Mouse (Mus musculus): ENCODE data around the gene Prkag2. TPM values are rescaled to one million over a fixed set of nuclear protein-coding genes. Genes with fewer than 3 reads are reported as not detected.

Gene Prkag2
- polyA plus RNA-seq, 1 experiment from 2014 or later, result 74.5 TPM

DNA sequence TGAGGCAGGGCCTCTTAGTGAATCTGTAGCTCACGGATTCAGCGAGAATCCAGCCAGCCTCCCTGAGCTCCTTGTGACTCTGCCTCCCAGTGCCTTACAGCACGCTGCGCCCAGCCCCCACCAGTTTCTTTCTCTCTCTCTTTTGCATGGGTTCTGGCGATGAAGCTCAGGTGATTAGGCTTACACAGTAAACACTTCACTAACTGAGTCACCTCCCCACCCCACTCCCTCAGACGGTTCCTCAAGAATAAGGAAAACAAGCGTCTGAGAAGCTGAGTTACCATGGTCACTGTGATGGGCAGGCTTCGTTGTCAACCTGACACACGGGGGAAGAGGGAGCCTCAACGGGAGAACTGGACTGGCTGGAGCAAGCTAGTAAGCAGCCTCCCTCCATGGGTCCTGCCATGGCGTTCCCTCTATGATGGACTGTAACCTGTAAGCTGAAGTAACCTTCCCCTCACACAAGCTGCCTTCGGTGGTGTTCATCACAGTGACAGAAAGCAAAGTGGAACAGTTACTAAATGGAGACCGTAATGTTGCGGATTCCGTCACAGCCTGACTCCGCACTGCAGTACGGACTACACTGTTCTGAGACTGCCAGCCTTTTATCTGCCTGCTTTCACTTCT lies 37.8 kb downstream of the Prkag2 start:
- Histone ChIP-seq H3K4me3 (replicated peaks) (no peak overlapping the region), H3K4me1 (replicated peaks) (peaks cover 23% of the 10 kb centered on the region), H3K9me3 (no peaks in the 10 kb centered on the region), H3K4me2 (replicated peaks) (no peak overlapping the region), H3K36me3 (no peaks in the 10 kb centered on the region), H3K9ac (replicated peaks) (no peak overlapping the region), H3K27me3 (0 out of 2 replicates have a peak, but pooled peaks cover 2% of the 10 kb centered on the region), H3K27ac (no peak overlapping the region)
- no peak for ATAC-seq
- 40% methylated on average over 17 of the region's 17 CpGs for WGBS

DNA sequence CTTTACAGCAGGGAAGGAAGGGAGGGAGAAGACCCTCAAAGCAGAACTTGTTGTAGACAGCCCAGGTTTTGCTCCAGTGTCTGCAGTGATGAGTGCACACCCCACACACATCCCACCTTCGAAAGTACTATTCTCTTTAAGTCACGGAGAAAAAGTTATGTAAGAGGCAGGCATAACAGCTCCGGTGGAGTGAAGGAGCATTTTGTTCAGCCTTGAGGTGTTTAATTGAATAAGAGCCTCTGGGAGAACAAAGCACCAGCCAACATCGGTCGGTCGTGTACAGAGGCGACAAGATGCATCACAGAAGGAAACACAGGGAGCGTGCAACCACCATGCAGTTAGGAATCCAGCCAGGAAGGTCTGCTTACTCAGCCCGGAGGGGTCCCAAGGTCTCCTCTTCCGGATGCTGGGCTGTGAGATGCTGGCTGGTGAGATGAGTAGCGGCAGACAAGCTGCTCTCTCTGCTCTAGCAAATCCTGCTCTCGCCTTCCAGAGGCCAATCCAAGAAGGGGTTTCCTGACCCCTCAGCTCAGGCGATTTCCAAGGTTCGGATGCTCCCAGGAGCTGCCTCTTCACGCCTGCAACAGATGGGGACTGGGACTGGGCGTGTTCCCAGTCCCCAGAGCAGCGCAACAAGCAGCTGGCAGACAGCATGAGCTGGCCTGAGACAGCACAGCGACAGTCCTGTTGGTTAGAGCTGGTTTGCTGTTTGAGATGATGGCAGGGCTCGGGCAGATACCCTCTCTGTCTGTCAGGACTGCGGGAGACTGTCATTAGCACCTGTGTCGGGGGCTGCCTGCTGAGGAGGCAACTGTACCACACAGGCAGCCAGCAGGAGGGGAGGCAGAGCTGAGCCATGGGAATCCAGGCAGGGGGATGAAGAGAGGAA lies 41.3 kb downstream of the Prkag2 start:
- Histone ChIP-seq H3K36me3 (no peaks in the 10 kb centered on the region), H3K4me2 (replicated peaks) (peak overlapping the region; percentile 35), H3K9ac (replicated peaks) (no peak overlapping the region; the same call in 1 of the 2 replicates), H3K4me3 (replicated peaks) (peak overlapping the region; percentile 15; the same call in 1 of the 2 replicates), H3K9me3 (no peaks in the 10 kb centered on the region), H3K4me1 (replicated peaks) (peaks cover 23% of the 10 kb centered on the region), H3K27me3 (0 out of 2 replicates have a peak, but pooled peaks cover 2% of the 10 kb centered on the region), H3K27ac (no peak overlapping the region)
- 22% methylated on average over 21 of the region's 21 CpGs for WGBS
- ATAC-seq, result peak; percentile 60

DNA sequence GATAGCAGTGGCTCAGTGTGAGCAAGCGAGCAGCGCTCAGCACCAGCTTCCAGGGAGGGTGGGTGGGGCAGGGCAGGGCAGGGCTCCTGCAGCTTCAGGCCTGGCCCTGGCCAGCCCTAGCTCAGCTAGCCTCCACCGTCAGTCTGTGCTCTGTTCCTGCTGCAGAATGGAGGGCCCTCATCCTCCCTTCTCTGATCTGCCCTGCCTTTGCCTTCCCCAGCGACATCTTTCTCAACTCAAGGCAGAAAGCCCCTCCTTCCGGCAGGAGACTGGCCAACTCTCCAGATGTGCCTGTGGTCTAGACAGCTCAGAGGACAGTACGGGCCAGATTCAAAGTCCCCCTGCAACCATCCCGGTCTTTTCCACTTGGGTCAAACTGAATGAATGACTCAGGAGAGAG lies 42.0 kb downstream of the Prkag2 start:
- Histone ChIP-seq H3K27me3 (0 out of 2 replicates have a peak, but pooled peaks cover 2% of the 10 kb centered on the region), H3K4me3 (replicated peaks) (no peak overlapping the region), H3K9ac (replicated peaks) (no peak overlapping the region), H3K4me1 (replicated peaks) (peaks cover 23% of the 10 kb centered on the region), H3K4me2 (replicated peaks) (no peak overlapping the region), H3K9me3 (no peaks in the 10 kb centered on the region), H3K36me3 (no peaks in the 10 kb centered on the region), H3K27ac (no peak overlapping the region)
- WGBS, result 48% methylated on average over 7 of the region's 7 CpGs
- no peak for ATAC-seq

DNA sequence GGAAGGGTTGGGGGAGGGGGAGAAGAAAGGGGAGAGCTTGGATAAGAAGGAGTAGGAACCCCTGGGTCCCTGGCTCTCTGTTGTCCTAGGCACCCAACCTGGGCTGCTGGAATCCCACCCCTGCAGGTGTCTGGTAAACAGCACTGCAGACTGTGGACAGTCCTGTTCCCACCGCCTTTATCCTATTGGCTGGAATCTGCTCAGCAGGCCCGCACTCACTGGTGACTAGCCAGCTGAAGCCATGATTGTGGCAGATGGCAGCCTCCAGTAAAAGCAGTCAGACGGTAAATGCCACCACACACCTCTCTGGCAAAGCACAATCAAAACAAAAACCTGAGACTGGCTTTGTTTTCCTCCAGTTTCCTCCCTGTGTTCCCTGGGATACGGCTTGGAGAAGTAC lies 45.2 kb downstream of the Prkag2 start:
- no peak overlapping the region for H3K27ac ChIP-seq
- no peaks in the 10 kb centered on the region for H3K36me3 ChIP-seq
- H3K27me3 ChIP-seq, result 0 out of 2 replicates have a peak, but pooled peaks cover 2% of the 10 kb centered on the region
- no peak overlapping the region for H3K9ac ChIP-seq (replicated peaks)
- H3K9me3 ChIP-seq, result no peaks in the 10 kb centered on the region
- H3K4me1 ChIP-seq (replicated peaks), result peaks cover 16% of the 10 kb centered on the region
- WGBS, result 32% methylated on average over 4 of the region's 4 CpGs
- no peak for ATAC-seq
- no peak overlapping the region for H3K4me2 ChIP-seq (replicated peaks)
- no peak overlapping the region for H3K4me3 ChIP-seq (replicated peaks)

DNA sequence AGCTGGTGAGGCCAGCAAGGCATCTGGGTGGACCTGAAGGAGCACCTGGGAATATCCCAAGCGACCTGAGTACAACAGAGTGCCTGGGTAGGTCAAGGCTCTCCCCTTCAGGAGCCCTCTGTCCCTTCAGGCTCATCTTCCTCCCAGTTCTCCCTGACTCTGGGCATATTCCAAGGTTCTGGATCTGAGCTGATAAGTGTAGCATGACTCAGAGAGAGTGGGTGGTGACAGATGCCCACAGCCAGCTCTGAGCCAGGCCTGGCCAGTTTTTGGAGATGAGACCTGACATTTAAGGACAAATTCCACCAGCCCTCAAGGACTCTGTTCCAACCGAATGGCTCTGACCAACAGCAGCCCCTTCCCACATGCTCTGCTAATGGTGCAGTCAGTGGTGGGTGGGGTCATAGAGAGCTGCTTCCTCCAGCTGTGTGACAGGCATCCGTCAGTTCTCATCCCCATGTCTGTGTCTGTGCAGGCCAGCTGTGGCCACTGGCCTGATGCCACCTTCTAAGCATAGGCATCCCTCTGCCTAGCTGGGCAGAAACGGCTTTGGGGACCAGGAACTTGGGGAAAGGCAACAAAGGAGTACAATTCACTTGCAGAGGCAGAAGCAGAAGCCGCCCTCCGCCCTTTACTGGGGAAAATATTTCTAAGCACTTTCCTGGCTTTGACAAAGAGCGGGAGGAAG lies 46.3 kb downstream of the Prkag2 start:
- no peak for ATAC-seq
- WGBS, result 79% methylated on average over 7 of the region's 7 CpGs
- no peaks in the 10 kb centered on the region for H3K9me3 ChIP-seq
- no peak overlapping the region for H3K9ac ChIP-seq (replicated peaks)
- 0 out of 2 replicates have a peak, but pooled peaks cover 2% of the 10 kb centered on the region for H3K27me3 ChIP-seq
- no peak overlapping the region for H3K27ac ChIP-seq
- H3K4me1 ChIP-seq (replicated peaks), result peaks cover 8% of the 10 kb centered on the region
- H3K4me2 ChIP-seq (replicated peaks), result no peak overlapping the region
- H3K36me3 ChIP-seq, result no peaks in the 10 kb centered on the region
- no peak overlapping the region for H3K4me3 ChIP-seq (replicated peaks)

DNA sequence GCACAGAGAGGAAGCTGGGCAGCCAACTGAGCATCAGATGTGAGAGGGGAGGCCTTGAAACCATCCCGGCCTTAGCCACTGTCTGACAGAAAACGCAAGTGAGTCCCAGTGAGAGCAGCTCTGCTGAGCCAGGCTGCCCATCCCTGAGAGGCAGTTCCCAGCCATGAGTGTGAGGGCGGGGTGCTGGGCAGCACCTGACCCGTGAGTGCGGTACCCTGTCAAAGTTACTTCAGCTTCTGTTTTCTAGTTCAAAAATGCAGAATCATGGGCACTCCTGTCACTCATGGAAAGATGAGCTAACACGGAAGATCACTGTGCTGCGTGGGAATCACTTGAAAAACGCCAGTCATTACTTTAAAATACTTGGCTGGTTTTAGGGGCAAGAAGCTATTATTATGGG lies 49.6 kb downstream of the Prkag2 start:
- Histone ChIP-seq H3K9ac (replicated peaks) (no peak overlapping the region), H3K36me3 (no peaks in the 10 kb centered on the region), H3K27ac (no peak overlapping the region), H3K4me3 (replicated peaks) (no peak overlapping the region), H3K9me3 (no peaks in the 10 kb centered on the region), H3K4me2 (replicated peaks) (no peak overlapping the region), H3K27me3 (no peaks in the 10 kb centered on the region), H3K4me1 (replicated peaks) (no peaks in the 10 kb centered on the region; the same call in 1 of the 2 replicates)
- no peak for ATAC-seq
- 74% methylated on average over 8 of the region's 8 CpGs for WGBS

DNA sequence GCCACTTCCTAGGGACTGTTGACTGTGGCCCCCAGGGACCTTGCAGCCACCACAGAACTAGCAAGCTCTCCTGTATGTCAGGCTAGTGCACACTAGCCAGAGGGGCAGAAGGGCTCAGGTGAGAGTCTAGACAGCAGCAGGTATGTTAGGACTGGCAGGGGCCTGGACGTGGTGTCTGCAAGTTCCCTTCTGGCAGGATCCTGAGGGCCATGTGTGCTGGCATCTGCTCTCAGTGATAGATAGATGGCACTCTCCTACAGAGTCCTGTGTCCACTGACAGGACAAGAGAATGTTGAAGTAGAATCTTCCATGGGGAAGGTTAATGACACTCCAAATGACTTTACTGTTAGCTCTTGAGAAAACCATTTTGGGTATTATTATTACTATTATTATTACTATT lies 52.8 kb downstream of the Prkag2 start:
- Histone ChIP-seq H3K27me3 (no peaks in the 10 kb centered on the region), H3K27ac (no peak overlapping the region), H3K4me2 (replicated peaks) (no peak overlapping the region), H3K9ac (replicated peaks) (no peak overlapping the region), H3K4me3 (replicated peaks) (no peak overlapping the region), H3K9me3 (no peaks in the 10 kb centered on the region), H3K4me1 (replicated peaks) (no peaks in the 10 kb centered on the region), H3K36me3 (no peaks in the 10 kb centered on the region)
- ATAC-seq, result no peak
- 60% methylated on average over 1 of the region's 1 CpGs for WGBS

DNA sequence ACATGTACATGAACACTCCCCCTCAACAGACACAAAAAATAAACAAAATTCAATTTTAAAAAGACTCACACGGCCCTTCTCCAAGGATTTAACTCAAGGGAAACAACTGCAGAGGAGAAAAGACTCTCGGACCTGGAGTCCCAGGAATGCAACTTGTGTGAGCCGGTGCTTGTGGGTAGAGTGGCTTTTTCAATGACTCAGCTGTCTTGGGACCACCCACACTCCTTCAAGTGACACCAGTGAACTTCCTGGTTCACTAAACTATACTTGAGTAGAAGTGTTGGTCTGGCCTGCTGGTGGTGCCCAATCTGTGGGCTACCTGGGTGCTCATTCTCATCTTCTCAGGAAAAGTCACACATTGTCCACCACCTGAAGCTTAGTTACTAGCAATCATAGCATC lies 53.7 kb downstream of the Prkag2 start:
- H3K27ac ChIP-seq, result no peak overlapping the region
- H3K36me3 ChIP-seq, result no peaks in the 10 kb centered on the region
- WGBS, result 86% methylated on average over 3 of the region's 3 CpGs
- ATAC-seq, result no peak
- H3K27me3 ChIP-seq, result no peaks in the 10 kb centered on the region
- no peak overlapping the region for H3K9ac ChIP-seq (replicated peaks)
- H3K4me3 ChIP-seq (replicated peaks), result no peak overlapping the region
- no peaks in the 10 kb centered on the region for H3K4me1 ChIP-seq (replicated peaks)
- H3K9me3 ChIP-seq, result no peaks in the 10 kb centered on the region
- no peak overlapping the region for H3K4me2 ChIP-seq (replicated peaks)

DNA sequence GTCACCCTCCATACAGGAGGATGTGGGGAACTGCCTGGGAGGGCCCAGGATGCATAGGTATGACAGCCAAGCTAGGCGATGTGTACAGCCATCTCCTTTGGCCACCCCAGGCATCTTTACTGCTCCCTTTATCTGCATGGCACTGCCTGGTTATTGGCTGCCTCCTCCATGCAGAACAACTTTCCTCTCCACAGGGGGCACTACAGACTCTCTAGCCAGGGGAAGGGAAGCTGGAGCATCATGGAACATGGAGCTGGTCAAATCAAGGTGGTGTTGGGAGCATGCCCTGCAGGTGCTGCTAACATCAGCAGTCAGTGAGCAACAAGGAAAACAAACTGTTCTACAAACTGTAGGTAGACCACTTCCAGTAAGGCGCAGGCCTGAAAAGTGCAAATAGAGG lies 56.4 kb downstream of the Prkag2 start:
- WGBS, result 95% methylated on average over 2 of the region's 2 CpGs

DNA sequence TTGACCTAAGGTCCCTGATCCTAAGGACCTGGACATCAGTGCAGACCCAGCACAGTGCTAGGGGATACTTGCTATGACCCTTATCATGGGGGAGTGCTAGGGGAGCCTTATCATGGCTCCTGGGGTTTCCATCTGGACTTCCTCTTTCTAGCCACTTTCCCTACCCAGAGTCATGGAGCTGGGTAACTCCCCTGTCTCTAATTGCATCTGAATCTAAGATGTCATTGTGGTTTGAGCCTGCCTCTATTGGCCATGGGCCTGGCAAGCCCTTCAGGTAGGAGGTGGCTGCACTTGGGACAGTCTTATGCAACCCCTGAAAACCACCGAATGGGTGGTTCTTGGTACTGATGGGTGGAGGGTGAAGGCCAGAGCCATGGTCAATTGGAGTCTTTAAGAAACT lies 58.5 kb downstream of the Prkag2 start:
- Histone ChIP-seq H3K36me3 (no peaks in the 10 kb centered on the region), H3K4me3 (replicated peaks) (no peak overlapping the region), H3K9me3 (no peaks in the 10 kb centered on the region), H3K27me3 (no peaks in the 10 kb centered on the region), H3K4me2 (replicated peaks) (no peak overlapping the region), H3K27ac (no peak overlapping the region), H3K9ac (replicated peaks) (no peak overlapping the region), H3K4me1 (replicated peaks) (no peaks in the 10 kb centered on the region)
- ATAC-seq, result no peak
- 96% methylated on average over 1 of the region's 1 CpGs for WGBS

More for the DNA sequence above, 56.4 kb downstream of the Prkag2 start:
- H3K9ac ChIP-seq (replicated peaks), result no peak overlapping the region
- H3K4me2 ChIP-seq (replicated peaks), result no peak overlapping the region
- H3K4me3 ChIP-seq (replicated peaks), result no peak overlapping the region
- no peak overlapping the region for H3K27ac ChIP-seq
- no peaks in the 10 kb centered on the region for H3K4me1 ChIP-seq (replicated peaks)
- H3K36me3 ChIP-seq, result no peaks in the 10 kb centered on the region
- no peaks in the 10 kb centered on the region for H3K9me3 ChIP-seq
- H3K27me3 ChIP-seq, result no peaks in the 10 kb centered on the region
- ATAC-seq, result no peak

DNA sequence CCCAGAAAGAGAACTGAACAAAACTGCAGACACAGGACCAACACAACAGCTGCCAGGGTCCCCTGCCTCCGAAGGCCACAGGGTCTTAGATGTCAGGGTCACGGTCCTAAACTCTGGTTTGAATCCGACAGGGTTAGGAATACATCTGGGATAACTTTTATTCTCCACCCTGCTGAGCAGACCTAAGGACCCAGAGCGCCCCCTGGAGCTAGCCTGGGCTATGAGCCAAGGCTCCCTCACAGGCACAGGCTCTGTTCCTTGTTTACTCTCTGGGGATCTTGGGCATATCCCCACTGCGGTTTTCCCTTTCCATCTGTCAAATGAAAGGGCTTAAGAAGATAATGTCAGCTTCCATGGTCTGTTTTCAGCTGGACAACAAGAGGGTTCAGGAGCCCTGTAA lies 59.1 kb downstream of the Prkag2 start:
- H3K27ac ChIP-seq, result no peak overlapping the region
- 58% methylated on average over 5 of the region's 5 CpGs for WGBS

DNA sequence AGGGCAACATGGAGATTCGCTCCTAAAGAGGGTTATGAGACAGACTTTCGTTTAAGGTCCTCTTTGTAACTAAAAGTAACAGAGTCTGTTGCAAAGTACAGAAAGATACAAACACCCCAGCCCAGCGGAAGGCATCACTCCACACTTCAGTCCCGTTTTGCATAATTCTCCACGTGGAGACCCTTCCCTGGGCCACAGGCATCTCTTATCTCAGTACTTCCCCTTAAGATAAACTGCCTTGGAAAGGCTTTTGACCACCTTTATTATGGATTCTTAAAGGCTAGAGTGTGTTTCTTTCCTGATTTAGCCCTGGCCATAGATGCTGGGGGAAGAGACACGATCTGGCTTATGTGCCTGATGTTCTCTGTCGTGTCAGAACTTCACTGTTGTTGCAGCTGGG lies 59.5 kb downstream of the Prkag2 start:
- no peak for ATAC-seq
- Histone ChIP-seq H3K4me2 (replicated peaks) (no peak overlapping the region), H3K27ac (no peak overlapping the region), H3K9me3 (no peaks in the 10 kb centered on the region), H3K4me1 (replicated peaks) (no peaks in the 10 kb centered on the region), H3K36me3 (no peaks in the 10 kb centered on the region), H3K27me3 (no peaks in the 10 kb centered on the region), H3K9ac (replicated peaks) (no peak overlapping the region), H3K4me3 (replicated peaks) (no peak overlapping the region)
- WGBS, result 76% methylated on average over 7 of the region's 7 CpGs

More for the DNA sequence above, 59.1 kb downstream of the Prkag2 start:
- H3K9ac ChIP-seq (replicated peaks), result no peak overlapping the region
- no peak overlapping the region for H3K4me3 ChIP-seq (replicated peaks)
- H3K27me3 ChIP-seq, result no peaks in the 10 kb centered on the region
- H3K9me3 ChIP-seq, result no peaks in the 10 kb centered on the region
- ATAC-seq, result no peak
- H3K4me1 ChIP-seq (replicated peaks), result no peaks in the 10 kb centered on the region
- H3K36me3 ChIP-seq, result no peaks in the 10 kb centered on the region
- no peak overlapping the region for H3K4me2 ChIP-seq (replicated peaks)

Data from midbrain, embryonic 13.5 days (tissue).